Mouse (Mus musculus): ENCODE data around the gene Gm20828. TPM values are rescaled to one million over a fixed set of nuclear protein-coding genes. Genes with fewer than 3 reads are reported as not detected.

The Gm20828 gene
- not detected for polyA plus RNA-seq (2014; fragmentation: Illumina TruSeq; extraction: RNeasy Lipid Tissue Mini Kit (QIAGEN cat#74804); ENCODE audit: low read depth, low replicate concordance)

GRCm38 (mm10) chrY:11199274-11199673 lies at the start of gene Gm20828:
Gene Gm20828, minus strand, starts transcription at chrY:11199374.

Data from kidney, adult 10 weeks (tissue).